Mouse (Mus musculus): ENCODE results near the gene Adamtsl2.
A peak's percentile ranks its signal among the peaks of the same experiment; 100 is the strongest.

Adamtsl2 gene

GRCm38 (mm10) chr2:27079152-27079584 is at the start of gene Adamtsl2:
TSS of gene Adamtsl2 (plus strand) at chr2:27079379.
- no peak for DNase-seq (ENCODE audit: low read depth)

- no peak for DNase-seq (ENCODE audit: low read depth)
Measured at GRCm38 (mm10) chr2:27032361-27032760, 46.8 kb upstream of the Adamtsl2 start.

GRCm38 (mm10) chr2:27036003-27036402 is 43.2 kb upstream of the Adamtsl2 start:
- DNase-seq (ENCODE audit: low read depth), result no peak

- DNase-seq (ENCODE audit: low read depth), result no peak
Measured at GRCm38 (mm10) chr2:27037008-27037407, 42.2 kb upstream of the Adamtsl2 start.

- DNase-seq (ENCODE audit: low read depth), result peak; percentile 83
Measured at GRCm38 (mm10) chr2:27038596-27038995, 40.6 kb upstream of the Adamtsl2 start.

GRCm38 (mm10) chr2:27039286-27039685 is 39.9 kb upstream of the Adamtsl2 start:
- peak; percentile 40 for DNase-seq (ENCODE audit: low read depth)

GRCm38 (mm10) chr2:27042131-27042844 is 36.9 kb upstream of the Adamtsl2 start:
- DNase-seq (ENCODE audit: low read depth), result no peak

GRCm38 (mm10) chr2:27043461-27043860 is 35.7 kb upstream of the Adamtsl2 start:
- DNase-seq (ENCODE audit: low read depth), result peak; percentile 56

- no peak for DNase-seq (ENCODE audit: low read depth)
Measured at GRCm38 (mm10) chr2:27044166-27044565, 35.0 kb upstream of the Adamtsl2 start.

GRCm38 (mm10) chr2:27044641-27045040 is 34.5 kb upstream of the Adamtsl2 start:
- DNase-seq (ENCODE audit: low read depth), result no peak

- DNase-seq (ENCODE audit: low read depth), result no peak
Measured at GRCm38 (mm10) chr2:27045979-27046770, 33.0 kb upstream of the Adamtsl2 start.

- no peak for DNase-seq (ENCODE audit: low read depth)
Measured at GRCm38 (mm10) chr2:27049408-27049807, 29.8 kb upstream of the Adamtsl2 start.

- no peak for DNase-seq (ENCODE audit: low read depth)
Measured at GRCm38 (mm10) chr2:27058251-27058650, 20.9 kb upstream of the Adamtsl2 start.

GRCm38 (mm10) chr2:27058751-27059150 is 20.4 kb upstream of the Adamtsl2 start:
- DNase-seq (ENCODE audit: low read depth), result no peak

- no peak for DNase-seq (ENCODE audit: low read depth)
Measured at GRCm38 (mm10) chr2:27059187-27059586, 20.0 kb upstream of the Adamtsl2 start.

GRCm38 (mm10) chr2:27067124-27067523 is 12.1 kb upstream of the Adamtsl2 start:
- DNase-seq (ENCODE audit: low read depth), result no peak

GRCm38 (mm10) chr2:27067996-27068395 is 11.2 kb upstream of the Adamtsl2 start:
- no peak for DNase-seq (ENCODE audit: low read depth)

GRCm38 (mm10) chr2:27069646-27070045 is 9.5 kb upstream of the Adamtsl2 start:
- no peak for DNase-seq (ENCODE audit: low read depth)

- no peak for DNase-seq (ENCODE audit: low read depth)
Measured at GRCm38 (mm10) chr2:27070247-27070813, 8.8 kb upstream of the Adamtsl2 start.

GRCm38 (mm10) chr2:27071137-27071536 is 8.0 kb upstream of the Adamtsl2 start:
- DNase-seq (ENCODE audit: low read depth), result no peak

- DNase-seq (ENCODE audit: low read depth), result no peak
Measured at GRCm38 (mm10) chr2:27071978-27072377, 7.2 kb upstream of the Adamtsl2 start, which contains the start of gene Mymk. TSS of gene Mymk (minus strand) at chr2:27072179.

GRCm38 (mm10) chr2:27073407-27073806 is 5.8 kb upstream of the Adamtsl2 start:
- no peak for DNase-seq (ENCODE audit: low read depth)

GRCm38 (mm10) chr2:27074804-27075203 is 4.4 kb upstream of the Adamtsl2 start:
- DNase-seq (ENCODE audit: low read depth), result no peak

All from induced T-regulatory cell, adult 2 months (primary cell).